Mouse (Mus musculus) C2C12 (cell line): ENCODE measurements around the gene Trim41.

Source experiments
- CTCF ChIP-seq: IDR thresholded peaks from one replicate; pipeline ENCODE4 v1.5.1; 2011; ENCODE audit not compliant: control insufficient read depth, insufficient read depth, insufficient read length
- MAX ChIP-seq: IDR thresholded peaks from one replicate; pipeline ENCODE4 v1.6.1; 2011; ENCODE audit warnings: mild to moderate bottlenecking, control low read depth
- MYOD1 ChIP-seq: IDR thresholded peaks from one replicate; pipeline ENCODE4 v1.6.1; 2011; ENCODE audit warnings: low read depth; ENCODE audit not compliant: control insufficient read depth, insufficient read length

DNA sequence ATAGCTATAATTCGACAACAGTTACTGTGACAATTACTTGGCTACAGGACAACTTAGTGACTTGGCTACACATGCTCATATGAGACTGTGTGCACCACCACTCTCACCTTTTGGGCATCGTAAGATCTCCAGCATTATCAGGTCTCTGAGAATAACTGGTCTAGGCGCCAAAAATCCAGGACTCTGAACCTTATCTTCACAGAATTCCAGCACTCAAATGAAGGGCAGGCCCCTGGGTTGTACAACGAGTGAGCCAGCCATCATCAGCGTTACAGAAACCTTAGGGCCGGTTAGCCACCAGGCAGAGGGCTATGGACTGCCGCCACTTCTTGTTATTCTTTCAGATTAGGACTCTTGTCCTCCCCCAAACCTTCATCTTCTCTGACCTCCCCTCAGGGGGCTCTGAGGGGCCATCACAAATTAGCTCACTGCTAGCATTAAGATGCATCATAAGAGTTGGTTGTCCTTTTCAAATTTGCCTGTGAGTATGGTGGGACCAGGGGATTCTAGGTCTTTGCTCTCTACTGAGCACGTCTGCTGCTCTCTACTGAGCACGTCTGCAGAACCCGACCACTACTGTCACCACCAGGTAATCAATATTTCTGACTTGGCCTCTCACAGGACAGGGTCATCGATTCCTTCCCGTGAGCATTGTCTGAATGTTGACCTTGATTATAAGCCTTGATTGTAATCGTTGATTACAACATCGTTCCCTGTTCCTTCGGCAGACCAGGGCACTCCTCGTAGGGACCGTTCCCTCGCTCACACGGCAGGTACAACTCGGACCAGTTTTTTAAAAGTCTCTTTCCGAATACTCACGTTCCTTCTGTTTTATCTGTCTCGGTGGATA is 35.7 kb upstream of the Trim41 start:
- TF ChIP-seq CTCF: no peak
- no peak for TF ChIP-seq MAX
- no peak for TF ChIP-seq MYOD1
